Comparison of ENCODE assay signal across 9 mouse cellular contexts in genomic region chr2:103662121-103662520, GRCm38 (mm10).
DNase-seq lines count a peak whose midpoint lies in the region; ATAC-seq and TF ChIP-seq lines count a peak whose summit lies in the region.
"Had no signal": no experiment of that assay in that cellular context is flagged by ENCODE, and none has a peak within 500 bp of the region (broad histone marks: within the 10 kb centered on the region; RNA-seq: fewer than 3 reads in every experiment).

No protein-coding gene starts in this region.

- H3K4me1 ChIP-seq in liver, embryonic 11.5 days (replicated peaks; ENCODE audit: control insufficient read depth, insufficient read depth, low read length), result 0 out of 2 replicates have a peak, but pooled peaks cover 3% of the 10 kb centered on the region

- in situ Hi-C loops in Patski (cut with MboI; ENCODE audit: low pct_unique_long_range_greater_than_20kb), result loop anchor here (5.0 kb wide), 1 partner anchor 95 kb away; the partner anchor contains the start of gene Abtb2

- no peaks in the 10 kb centered on the region for H3K9me3 ChIP-seq in liver, embryonic 11.5 days (ENCODE audit: control insufficient read depth, low read length)

- DNase-seq in layer of hippocampus, adult 9-11 months, result peak; percentile 67
- no peak for DNase-seq in layer of hippocampus, postnatal 14 days (ENCODE audit: low spot score in 2 of 2)
- peak; percentile 93 for DNase-seq in Patski (ENCODE audit: low read depth, low spot score)
- DNase-seq in fat pad, adult 2 months (ENCODE audit: extremely low read depth, low read depth, low spot score), result peak; percentile 80
- DNase-seq in telencephalon, adult 2 months (ENCODE audit: low read depth, low spot score), result peak; percentile 86
- DNase-seq in retina, embryonic 14.5 days (ENCODE audit: low spot score), result no peak
- no peak for DNase-seq in liver, embryonic 11.5 days (ENCODE audit: low spot score)

- H3K36me3 ChIP-seq in liver, embryonic 11.5 days (ENCODE audit: control insufficient read depth, insufficient read depth, low read length), result no peaks in the 10 kb centered on the region

- 56% methylated on average over 4 of the region's 4 CpGs for WGBS in liver, embryonic 11.5 days

- no peak overlapping the region for H3K27ac ChIP-seq in liver, embryonic 11.5 days (ENCODE audit: low read depth, low read length)
- H3K27ac ChIP-seq: liver, embryonic 14.5 days had no signal

- CTCF ChIA-PET in Patski (lab: Charles Lee), result interaction anchor here (1.1 to 1.4 kb wide), 5 partner anchors 8 to 28 kb away, joined by 3 to 5 read pairs (median 3); no protein-coding TSS in a partner anchor

- H3K9ac ChIP-seq in liver, embryonic 11.5 days (ENCODE audit: low read depth, low read length), result no peak overlapping the region
- H3K9ac ChIP-seq: liver, embryonic 14.5 days had no signal

- TF ChIP-seq CTCF in Patski (IDR thresholded peaks at IDR 0.05), result no peak

- H3K27me3 ChIP-seq in Patski, result no peaks in the 10 kb centered on the region
- H3K27me3 ChIP-seq in liver, embryonic 11.5 days (replicated peaks; ENCODE audit: control insufficient read depth, insufficient read depth, low read length), result no peaks in the 10 kb centered on the region

- peak; percentile 91 for ATAC-seq in Patski
- ATAC-seq in inflammation-experienced regulatory T-cells, adult 6 months, result peak; percentile 91
- ATAC-seq in liver, embryonic 11.5 days (replicated peaks; ENCODE audit: low FRiP score), result no peak

- H3K4me3 ChIP-seq in liver, embryonic 11.5 days (ENCODE audit: low read depth, low read length), result no peak overlapping the region

- POLR2A ChIA-PET in Patski (lab: Charles Lee), result interaction anchor here (0.9 kb wide), 1 partner anchor 30 kb away, joined by 3 read pairs; no protein-coding TSS in a partner anchor

- H3K4me2 ChIP-seq in liver, embryonic 11.5 days, result no peak overlapping the region

Comparison
In these comparisons a context has a peak if more than half of its experiments do, and no peak if none do; other contexts are left out.
1. DNase-seq: peak in layer of hippocampus, adult 9-11 months (single experiment), Patski (single experiment), fat pad, adult 2 months (single experiment) and telencephalon, adult 2 months (single experiment); none in layer of hippocampus, postnatal 14 days (0 of 2), retina, embryonic 14.5 days (single experiment) and liver, embryonic 11.5 days (single experiment).